Mouse (Mus musculus) bone marrow macrophage, adult 2 months (primary cell): Measurements from ENCODE around the gene Plagl2.
"Not testable (repeated sequence)": the region's sequence is repeated elsewhere in the genome, so short reads cannot be mapped to it uniquely, and the experiment has no call there.

Experiments
- CTCF ChIP-seq: IDR thresholded peaks from 2 replicates; pipeline ENCODE4 v1.5.1; 2012; ENCODE audit warnings: low read depth, mild to moderate bottlenecking, low read length, moderate library complexity
- POLR2A ChIP-seq: IDR thresholded peaks from 2 replicates; pipeline ENCODE4 v1.6.1; 2012; ENCODE audit warnings: mild to moderate bottlenecking, low read depth, low read length, borderline replicate concordance

- TF ChIP-seq CTCF, POLR2A: not testable (repeated sequence)
Measured at GRCm38 (mm10) chr2:153275577-153275976, 34.4 kb upstream of the Plagl2 start.
